Mouse (Mus musculus) E14TG2a.4 (cell line): Measurements from ENCODE around the gene U2af2.

Experiments used
- CTCF ChIP-seq: conservative IDR thresholded peaks from 2 replicates; pipeline ENCODE4 v1.5.1; 2014; ENCODE audit warnings: low read length
- POU5F1 ChIP-seq: IDR thresholded peaks from 2 replicates; pipeline ENCODE4 v1.6.1; 2014; ENCODE audit warnings: low read length, borderline replicate concordance

DNA sequence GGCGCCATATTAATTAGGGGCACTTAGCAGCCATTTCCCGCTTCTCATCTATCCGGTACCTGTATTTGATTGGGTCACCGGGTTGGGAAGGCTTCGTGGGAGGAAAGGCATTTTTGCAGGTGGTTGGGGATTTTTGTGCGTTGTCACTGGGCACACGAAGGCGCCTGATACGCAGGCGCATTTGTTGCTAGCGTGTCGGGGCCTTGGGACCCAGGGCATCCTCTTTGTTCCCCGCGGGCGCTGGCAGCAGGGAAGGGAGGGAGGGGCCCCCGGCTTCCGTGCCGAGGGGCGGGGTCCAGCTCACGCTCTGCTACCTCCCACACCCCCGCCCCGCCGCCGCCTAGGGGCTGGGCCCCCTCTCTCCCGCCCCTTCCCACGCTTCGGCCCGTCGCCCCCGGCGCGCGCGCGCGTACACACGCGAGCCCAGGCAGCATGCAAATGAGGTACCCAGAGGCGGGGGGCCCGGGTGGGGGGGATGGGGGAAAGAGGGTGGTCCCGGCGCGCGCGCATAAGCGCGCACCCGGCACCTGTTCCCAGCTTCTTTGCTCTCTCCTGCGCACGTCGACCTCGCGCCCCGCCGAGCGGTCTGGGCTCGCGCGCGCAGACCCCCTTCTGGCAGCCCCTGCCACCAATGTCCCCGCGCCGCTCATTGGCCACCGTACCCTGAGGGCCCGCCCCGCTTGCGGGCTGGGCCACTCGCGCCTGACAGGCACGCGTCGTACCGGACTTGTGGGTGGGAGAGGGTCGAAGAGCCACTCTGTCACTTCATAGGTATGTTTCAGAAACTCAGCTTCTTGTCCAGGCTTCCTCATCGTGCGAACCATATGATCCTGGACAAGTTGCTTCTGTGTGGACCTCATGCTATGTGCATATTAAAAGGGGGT, 46.6 kb upstream of the U2af2 start, which contains the start of gene Gm44973:
- no peak for TF ChIP-seq CTCF
- no peak for TF ChIP-seq POU5F1
